Mouse (Mus musculus): Measurements from ENCODE around the gene Usp12.

- no peak for TF ChIP-seq EP300 (optimal IDR thresholded peaks at IDR 0.05)
- TF ChIP-seq CTCF (IDR thresholded peaks at IDR 0.05; ENCODE audit: low read depth) = no peak
These were observed 101.8 kb downstream of the Usp12 start for GRCm38 (mm10) chr5:146692976-146693361.

Measured in stomach, postnatal 0 days (tissue).